Mouse (Mus musculus) erythroblast, embryonic 14.5 days (primary cell): ENCODE data around the gene Ddx60. TPM values are rescaled to one million over a fixed set of nuclear protein-coding genes. Genes with fewer than 3 reads are reported as not detected.

Source experiments
- H3K27me3 ChIP-seq: 2 replicates; pipeline ENCODE4 v1.6.1; 2012; ENCODE audit warnings: inconsistent platforms; ENCODE audit not compliant: control insufficient read depth
- H3K36me3 ChIP-seq: 2 replicates; pipeline ENCODE4 v1.6.1; 2012; ENCODE audit warnings: mild to moderate bottlenecking, inconsistent platforms; ENCODE audit not compliant: control insufficient read depth
- H3K4me1 ChIP-seq: 2 replicates; pipeline ENCODE4 v1.6.1; 2012; ENCODE audit warnings: inconsistent platforms; ENCODE audit not compliant: control insufficient read depth
- H3K4me3 ChIP-seq: replicated peaks from 2 replicates; pipeline ENCODE3; 2012; ENCODE audit warnings: moderate library complexity, mild to moderate bottlenecking, inconsistent platforms
- H3K9me3 ChIP-seq: 2 replicates; pipeline ENCODE4 v1.6.1; 2012; ENCODE audit warnings: low read length, inconsistent platforms, mixed read lengths; ENCODE audit not compliant: control insufficient read depth
- GATA1 ChIP-seq: IDR thresholded peaks from 2 replicates; pipeline ENCODE4 v1.6.1; 2012; ENCODE audit warnings: low read length, inconsistent platforms, mixed read lengths
- TAL1 ChIP-seq: IDR thresholded peaks from 3 replicates; pipeline ENCODE4 v1.6.1; 2012; ENCODE audit warnings: low read length, inconsistent platforms, mixed read lengths
- polyA plus RNA-seq: library from polyadenylated mRNA; stranded (reverse); fragments of >175 nt; gene quantifications from 2 replicates; pipeline ENCODE4 v1.2.3, GENCODE M21; 2012

The Ddx60 gene
- polyA plus RNA-seq, 1 experiment = not detected

GRCm38 (mm10) chr8:62060357-62060756 is 132.5 kb downstream of the Ddx60 start:
- Histone ChIP-seq H3K4me3 (no peak overlapping the region), H3K27me3 (no peaks in the 10 kb centered on the region), H3K36me3 (no peaks in the 10 kb centered on the region), H3K4me1 (no peaks in the 10 kb centered on the region), H3K9me3 (no peaks in the 10 kb centered on the region)
- no peak for TF ChIP-seq TAL1
- TF ChIP-seq GATA1 = no peak

DNA sequence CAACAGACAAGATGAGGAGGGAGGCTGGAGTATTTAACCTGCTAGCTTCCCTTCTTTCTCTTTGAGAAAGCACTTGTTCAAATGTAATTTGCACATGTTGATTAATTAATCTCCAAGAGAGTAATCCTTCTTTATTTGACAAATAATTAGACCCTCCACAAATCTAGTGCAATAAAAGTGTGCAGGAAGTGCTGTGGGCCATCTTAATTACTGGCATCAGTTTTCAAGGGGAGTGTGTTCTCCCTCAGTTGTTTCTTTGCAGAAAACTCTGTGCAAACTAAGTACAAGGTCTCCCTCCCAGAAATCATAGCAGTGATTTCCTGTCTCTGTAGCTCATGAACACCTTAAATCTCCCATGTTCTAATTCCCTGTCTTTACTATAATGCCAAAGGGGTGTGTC is 140.4 kb downstream of the Ddx60 start:
- H3K4me3 ChIP-seq = no peak overlapping the region
- H3K9me3 ChIP-seq = no peaks in the 10 kb centered on the region
- no peaks in the 10 kb centered on the region for H3K4me1 ChIP-seq
- H3K36me3 ChIP-seq = no peaks in the 10 kb centered on the region
- TF ChIP-seq GATA1 (no peak), TAL1 (no peak)
- H3K27me3 ChIP-seq = no peaks in the 10 kb centered on the region

DNA sequence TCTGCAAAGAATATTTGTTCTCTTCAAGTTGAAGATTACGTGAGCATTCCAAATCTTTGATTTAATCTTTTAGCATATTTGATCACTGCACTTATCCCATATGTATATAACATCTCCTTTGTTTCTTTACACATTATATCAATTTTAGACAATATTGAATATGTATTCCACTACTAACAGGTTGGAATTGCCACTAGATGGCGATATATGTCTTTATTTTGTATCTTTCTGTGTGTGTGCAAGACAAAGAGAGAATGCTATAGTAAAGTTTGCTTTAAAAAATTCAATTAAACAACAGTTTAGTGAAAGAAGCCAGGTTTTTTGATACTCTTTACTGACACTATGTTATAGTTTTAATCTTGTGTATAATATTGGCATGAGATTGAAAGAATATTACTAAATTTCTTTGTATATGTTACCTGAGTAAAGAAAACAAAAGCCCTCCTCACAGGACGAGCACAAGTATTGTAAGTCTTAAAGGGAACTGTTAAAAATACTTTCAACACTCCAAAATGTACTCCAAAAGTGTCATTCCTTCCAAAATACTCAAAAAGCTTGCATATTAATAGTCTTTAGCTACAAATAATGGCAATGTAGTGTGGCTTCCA is 152.4 kb downstream of the Ddx60 start:
- Histone ChIP-seq H3K9me3 (no peaks in the 10 kb centered on the region), H3K27me3 (no peaks in the 10 kb centered on the region), H3K4me1 (no peaks in the 10 kb centered on the region), H3K4me3 (no peak overlapping the region), H3K36me3 (no peaks in the 10 kb centered on the region)
- TF ChIP-seq GATA1 = no peak
- no peak for TF ChIP-seq TAL1

- H3K4me3 ChIP-seq = no peak overlapping the region
- H3K27me3 ChIP-seq = no peaks in the 10 kb centered on the region
These were observed 153.9 kb downstream of the Ddx60 start for GRCm38 (mm10) chr8:62081804-62082203.

More at GRCm38 (mm10) chr8:62081804-62082203, 153.9 kb downstream of the Ddx60 start:
- no peaks in the 10 kb centered on the region for H3K36me3 ChIP-seq
- no peaks in the 10 kb centered on the region for H3K9me3 ChIP-seq
- H3K4me1 ChIP-seq = no peaks in the 10 kb centered on the region
- no peak for TF ChIP-seq TAL1
- no peak for TF ChIP-seq GATA1

Other genes starting within 250 kb of the Ddx60 start
- gene Palld, start 25.4 kb upstream of the Ddx60 start, polyA plus RNA-seq = 0.02 and 0.03 TPM in 2 replicates
- not detected in 2 replicates for gene Anxa10, start 195.1 kb downstream of the Ddx60 start, polyA plus RNA-seq